Mouse (Mus musculus) lung, embryonic 14.5 days (tissue): ENCODE measurements around the gene Acot7. TPM values are rescaled to one million over a fixed set of nuclear protein-coding genes. Genes with fewer than 3 reads are reported as not detected.

Source experiments
- ATAC-seq: fragments of 200-750 bp; cut with Nextera tagmentation; 2 replicates; pipeline ENCODE4 v1.8.0; 2017; ENCODE audit warnings: mild to moderate bottlenecking, moderate TSS enrichment, moderate library complexity; ENCODE audit not compliant: insufficient read depth
- DNase-seq: peaks from one replicate; pipeline ENCODE4 v3.0.0-alpha.2; 2015
- H3K27ac ChIP-seq: fragments of 300-500 bp; sonication (generic); 2 replicates; pipeline ENCODE4 v1.5.1; 2014; ENCODE audit warnings: low read depth, mild to moderate bottlenecking, moderate library complexity
- H3K27me3 ChIP-seq: fragments of 300-500 bp; sonication (generic); 2 replicates; pipeline ENCODE4 v1.6.1; 2014; ENCODE audit warnings: low read length, control low read depth; ENCODE audit not compliant: insufficient read depth
- H3K36me3 ChIP-seq: fragments of 300-500 bp; sonication (generic); 2 replicates; pipeline ENCODE4 v1.6.1; 2014; ENCODE audit warnings: control low read depth; ENCODE audit not compliant: insufficient read depth
- H3K4me1 ChIP-seq: fragments of 300-500 bp; sonication (generic); 2 replicates; pipeline ENCODE4 v1.6.1; 2014; ENCODE audit warnings: antibody characterized with exemption, control low read depth; ENCODE audit not compliant: insufficient read depth
- H3K4me2 ChIP-seq: fragments of 300-500 bp; sonication (generic); 2 replicates; pipeline ENCODE4 v1.6.1; 2014; ENCODE audit warnings: mild to moderate bottlenecking
- H3K4me3 ChIP-seq: fragments of 300-500 bp; sonication (generic); 2 replicates; pipeline ENCODE4 v1.5.1; 2014; ENCODE audit warnings: low read depth, low read length
- H3K9ac ChIP-seq: fragments of 300-500 bp; sonication (generic); 2 replicates; pipeline ENCODE4 v1.6.1; 2014
- H3K9me3 ChIP-seq: fragments of 300-500 bp; sonication (generic); 2 replicates; pipeline ENCODE4 v1.6.1; 2016; ENCODE audit warnings: low read depth, low read length, control low read depth
- CTCF ChIP-seq: IDR thresholded peaks from 2 replicates; pipeline ENCODE4 v1.5.1; 2016; ENCODE audit warnings: antibody characterized with exemption, low read depth
- WGBS: fragments of 180-500 bp; shearing (Covaris S2); extraction: QIAGEN DNeasy Blood & Tissue Kit; methylation state at CpG from one replicate; pipeline ENCODE4 v1.1.7; 2014; 5-methylcytosine and 5-hydroxymethylcytosine counted together
- polyA plus RNA-seq: library from polyadenylated mRNA; unstranded; fragments of >200 nt; fragmentation: Nextera tagmentation; extraction: Ambion mirVana; gene quantifications from 2 replicates; pipeline ENCODE4 v1.2.1, GENCODE M21; 2014

Acot7 gene
- polyA plus RNA-seq, 1 experiment from 2014 or later = 55.8 TPM

DNA sequence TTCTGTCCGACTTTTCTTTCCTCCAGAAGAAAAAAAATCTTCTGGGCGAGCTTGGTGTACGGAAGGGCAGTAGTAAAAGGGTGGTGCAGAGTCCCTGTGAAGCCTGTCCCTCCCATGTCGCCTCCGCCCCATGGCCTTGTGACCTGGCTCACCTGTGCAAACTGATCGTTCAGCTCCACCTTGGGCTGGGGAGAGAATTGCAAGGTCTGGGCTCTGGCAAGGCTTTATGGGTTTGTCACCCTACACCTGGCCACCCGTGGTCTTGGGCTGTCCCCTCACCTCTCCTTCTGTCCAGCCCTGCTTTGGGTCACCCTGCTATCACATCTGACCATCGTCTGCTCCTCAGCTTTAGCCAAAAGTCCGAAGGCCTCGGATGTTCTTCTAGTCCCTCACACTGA is 45.2 kb upstream of the Acot7 start:
- no peaks in the 10 kb centered on the region for H3K36me3 ChIP-seq
- H3K9ac ChIP-seq = no peak overlapping the region
- H3K4me2 ChIP-seq = no peak overlapping the region
- 25% methylated on average over 10 of the region's 10 CpGs for WGBS
- H3K4me1 ChIP-seq = 0 out of 2 replicates have a peak, but pooled peaks cover 5% of the 10 kb centered on the region
- no peak overlapping the region for H3K27ac ChIP-seq
- H3K27me3 ChIP-seq = peaks cover 71% of the 10 kb centered on the region
- DNase-seq (no peak), ATAC-seq (no peak)
- TF ChIP-seq CTCF = no peak
- no peak overlapping the region for H3K4me3 ChIP-seq
- H3K9me3 ChIP-seq = no peaks in the 10 kb centered on the region

DNA sequence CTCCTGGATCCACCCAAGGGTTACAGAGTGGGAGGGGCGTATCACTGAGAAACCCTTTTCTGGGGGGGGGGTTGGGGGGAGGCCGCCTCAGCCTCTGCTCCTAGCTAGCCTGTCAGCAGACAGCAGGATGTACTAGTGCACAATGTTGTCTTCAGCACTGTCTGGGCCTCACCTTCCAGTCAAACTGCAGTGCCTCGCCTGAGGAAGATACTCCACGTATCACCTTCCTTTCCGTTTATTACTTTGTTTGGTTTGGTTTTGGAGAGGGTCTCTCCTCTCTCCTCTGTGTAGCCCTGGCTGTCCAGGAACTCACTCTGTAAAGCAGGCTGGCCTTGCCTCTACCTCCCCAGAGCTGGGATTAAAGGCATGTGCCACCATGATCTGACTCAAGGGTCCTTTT is 44.7 kb upstream of the Acot7 start:
- 0 out of 2 replicates have a peak, but pooled peaks cover 5% of the 10 kb centered on the region for H3K4me1 ChIP-seq
- ATAC-seq (no peak), DNase-seq (no peak)
- no peaks in the 10 kb centered on the region for H3K9me3 ChIP-seq
- no peak overlapping the region for H3K4me2 ChIP-seq
- H3K4me3 ChIP-seq = no peak overlapping the region
- H3K9ac ChIP-seq = no peak overlapping the region
- peaks cover 67% of the 10 kb centered on the region for H3K27me3 ChIP-seq
- no peaks in the 10 kb centered on the region for H3K36me3 ChIP-seq
- TF ChIP-seq CTCF = no peak
- H3K27ac ChIP-seq = no peak overlapping the region
- WGBS = 45% methylated on average over 5 of the region's 5 CpGs

DNA sequence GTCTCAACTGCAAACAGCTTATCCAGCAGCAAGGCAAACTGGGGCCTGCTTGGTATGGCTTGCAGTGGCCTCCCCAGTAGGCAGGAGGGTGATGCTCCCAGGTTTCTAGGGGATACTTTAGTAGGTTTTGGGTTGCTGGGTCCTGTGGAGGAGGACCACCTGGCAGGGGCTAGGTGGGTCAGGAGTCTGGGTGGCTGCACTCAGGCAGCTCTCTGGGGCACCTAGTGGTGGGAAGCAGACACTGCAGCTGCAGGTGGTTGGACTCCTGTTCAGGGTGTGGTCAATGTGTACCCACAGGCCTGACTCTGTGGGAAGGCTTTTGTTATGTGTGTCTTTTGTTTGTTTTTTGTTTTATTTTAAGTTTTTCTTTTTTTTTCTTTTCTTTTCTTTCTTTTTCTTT is 43.4 kb upstream of the Acot7 start:
- H3K27me3 ChIP-seq = peaks cover 54% of the 10 kb centered on the region

DNA sequence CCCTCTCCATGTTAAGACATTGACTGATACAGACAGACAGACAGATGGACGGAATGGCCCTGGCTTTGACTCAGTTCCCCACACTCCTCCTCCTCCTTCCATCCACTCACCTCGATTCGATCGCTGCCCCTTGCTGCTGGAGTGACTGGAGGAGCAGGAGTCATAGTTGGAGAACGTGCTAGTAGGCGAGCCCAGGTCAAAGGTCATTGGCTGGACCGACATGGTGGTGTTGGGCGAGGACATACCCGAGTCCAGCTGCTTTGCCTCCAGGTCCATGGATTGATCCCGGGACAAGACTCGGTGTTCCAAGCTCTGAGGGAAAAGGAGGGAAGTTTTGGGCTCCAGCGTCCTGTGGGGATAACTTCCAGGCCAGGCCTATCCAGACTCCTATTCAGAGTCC is 42.6 kb upstream of the Acot7 start:
- Histone ChIP-seq H3K4me1 (0 out of 2 replicates have a peak, but pooled peaks cover 4% of the 10 kb centered on the region), H3K36me3 (no peaks in the 10 kb centered on the region), H3K9me3 (no peaks in the 10 kb centered on the region), H3K4me3 (no peak overlapping the region), H3K9ac (no peak overlapping the region), H3K27me3 (peaks cover 45% of the 10 kb centered on the region), H3K4me2 (no peak overlapping the region), H3K27ac (no peak overlapping the region)
- no peak for TF ChIP-seq CTCF
- DNase-seq (no peak), ATAC-seq (no peak)
- 70% methylated on average over 12 of the region's 12 CpGs for WGBS

More for the DNA sequence above, 43.4 kb upstream of the Acot7 start:
- DNase-seq (peak; percentile 59), ATAC-seq (no peak)
- Histone ChIP-seq H3K4me1 (0 out of 2 replicates have a peak, but pooled peaks cover 5% of the 10 kb centered on the region), H3K36me3 (no peaks in the 10 kb centered on the region), H3K4me2 (no peak overlapping the region), H3K4me3 (no peak overlapping the region), H3K27ac (no peak overlapping the region), H3K9ac (no peak overlapping the region), H3K9me3 (no peaks in the 10 kb centered on the region)
- TF ChIP-seq CTCF = peak; percentile 83

DNA sequence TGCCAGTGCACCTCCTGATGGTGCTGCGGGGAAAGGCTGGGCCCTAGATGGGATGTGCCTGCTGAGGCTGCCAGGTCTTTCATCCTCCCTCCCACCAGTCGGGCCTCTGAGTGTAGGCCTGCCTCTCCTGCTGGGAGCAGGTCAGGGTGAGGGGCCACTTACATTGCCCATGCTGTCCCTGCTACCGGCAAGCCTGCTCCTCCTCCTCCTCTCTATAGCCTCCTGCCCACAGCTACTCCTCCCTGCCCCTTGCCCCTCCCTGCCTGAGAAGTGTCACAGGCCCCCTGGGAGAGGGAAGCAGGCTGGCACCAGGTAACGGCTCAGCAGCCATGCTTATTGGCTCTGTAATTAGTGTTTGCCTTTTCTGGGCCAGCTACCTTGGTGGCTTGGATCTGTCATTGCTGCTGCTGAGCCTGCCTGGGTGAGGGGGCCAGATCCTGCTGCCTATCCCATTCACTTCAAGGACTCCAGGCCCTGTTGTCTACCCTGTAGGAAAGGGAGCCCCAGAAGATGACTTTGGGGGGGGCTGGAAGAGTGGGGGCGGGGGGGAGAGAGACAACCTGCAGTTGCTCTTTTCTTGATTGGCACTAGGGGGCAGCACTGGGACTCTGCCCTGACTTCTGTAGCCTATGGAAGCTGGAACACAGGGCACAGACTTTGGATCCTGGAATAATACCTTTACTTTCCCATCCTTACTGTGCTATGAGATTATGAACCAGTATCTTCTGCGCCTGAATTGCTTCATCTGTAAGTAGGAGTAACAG is 41.6 kb upstream of the Acot7 start:
- peaks cover 36% of the 10 kb centered on the region for H3K27me3 ChIP-seq
- H3K4me2 ChIP-seq = no peak overlapping the region
- no peak overlapping the region for H3K27ac ChIP-seq
- WGBS = 33% methylated on average over 6 of the region's 6 CpGs
- TF ChIP-seq CTCF = peak; percentile 61
- no peak overlapping the region for H3K9ac ChIP-seq
- no peak for ATAC-seq
- no peak overlapping the region for H3K4me3 ChIP-seq
- no peaks in the 10 kb centered on the region for H3K36me3 ChIP-seq
- H3K9me3 ChIP-seq = no peaks in the 10 kb centered on the region
- H3K4me1 ChIP-seq = no peaks in the 10 kb centered on the region
- peak; percentile 37 for DNase-seq

DNA sequence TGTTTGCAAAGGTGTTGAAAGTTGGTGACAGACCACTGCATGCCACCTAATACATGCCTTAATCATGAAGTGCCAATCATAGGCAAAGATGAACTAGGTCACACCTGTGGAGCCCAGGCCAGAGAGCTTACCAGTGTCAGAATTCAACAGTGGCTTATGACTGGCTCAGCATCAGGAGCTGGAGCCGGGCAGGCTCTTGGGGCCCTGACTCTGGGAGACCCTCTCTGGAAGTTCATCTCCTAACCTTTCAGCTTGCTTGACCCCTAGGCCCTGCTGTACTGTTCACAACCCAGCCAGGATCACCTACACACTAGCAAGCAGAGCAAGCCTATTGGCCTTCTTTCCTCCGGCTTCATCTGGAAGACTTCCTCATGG is 41.1 kb upstream of the Acot7 start:
- H3K9me3 ChIP-seq = no peaks in the 10 kb centered on the region
- TF ChIP-seq CTCF = no peak
- no peak overlapping the region for H3K4me2 ChIP-seq
- no peak overlapping the region for H3K9ac ChIP-seq
- H3K4me3 ChIP-seq = no peak overlapping the region
- no peaks in the 10 kb centered on the region for H3K4me1 ChIP-seq
- WGBS = 88% methylated on average over 2 of the region's 2 CpGs
- no peaks in the 10 kb centered on the region for H3K36me3 ChIP-seq
- H3K27me3 ChIP-seq = peaks cover 30% of the 10 kb centered on the region
- H3K27ac ChIP-seq = no peak overlapping the region
- ATAC-seq (no peak), DNase-seq (no peak)

DNA sequence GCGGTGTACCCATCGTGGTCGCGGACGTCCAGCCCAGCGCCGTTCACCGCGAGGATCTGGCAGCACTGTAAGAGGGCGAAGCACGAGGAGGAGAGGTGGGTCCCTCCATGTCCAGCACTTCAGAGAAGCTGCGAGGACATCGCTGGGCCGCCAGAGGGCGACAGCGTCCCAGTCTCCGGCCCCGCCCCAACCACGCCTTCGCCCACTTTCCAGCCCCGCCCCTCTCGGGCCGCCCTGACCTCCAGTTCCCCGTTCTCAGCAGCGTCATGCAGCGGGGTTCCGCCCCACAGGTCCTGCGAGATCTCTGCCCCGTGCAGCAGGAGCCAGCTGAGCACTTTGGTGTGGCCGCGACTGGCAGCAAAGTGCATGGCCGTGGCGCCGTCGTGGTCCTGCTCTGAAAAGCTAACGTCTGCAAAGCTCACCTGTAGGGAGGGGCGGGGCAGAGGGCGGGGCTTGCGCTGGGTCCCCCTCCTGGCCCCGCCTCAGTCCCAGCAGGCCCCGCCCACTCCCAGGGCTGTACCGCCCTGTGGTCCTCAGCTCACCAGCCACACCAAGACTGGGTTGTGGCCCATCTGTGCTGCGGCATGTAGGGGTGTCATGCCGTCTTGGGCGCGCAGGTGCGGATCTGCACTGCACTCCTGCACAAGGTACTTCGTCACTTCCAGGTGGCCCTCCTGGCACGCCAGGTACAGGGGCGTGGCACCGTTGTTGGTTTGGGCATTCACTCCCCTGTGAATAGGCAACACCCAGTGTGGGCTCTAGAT is 39.3 kb upstream of the Acot7 start:
- no peaks in the 10 kb centered on the region for H3K9me3 ChIP-seq
- H3K27ac ChIP-seq = no peak overlapping the region
- peak; percentile 90 for DNase-seq
- 2% methylated on average over 51 of the region's 51 CpGs for WGBS
- no peaks in the 10 kb centered on the region for H3K36me3 ChIP-seq
- peaks cover 13% of the 10 kb centered on the region for H3K27me3 ChIP-seq
- peak overlapping the region; percentile 65 for H3K4me2 ChIP-seq
- ATAC-seq = peak; percentile 86
- H3K4me1 ChIP-seq = no peaks in the 10 kb centered on the region
- H3K9ac ChIP-seq = peak overlapping the region; percentile 21; the same call in 1 of the 2 replicates
- peak; percentile 94 for TF ChIP-seq CTCF
- peak overlapping the region; percentile 40 for H3K4me3 ChIP-seq
